Mouse (Mus musculus) ovary, postnatal 14 days (tissue): ENCODE measurements around the gene Olfr825.
"Not testable (repeated sequence)": the region's sequence is repeated elsewhere in the genome, so short reads cannot be mapped to it uniquely, and the experiment has no call there.

ENCODE experiments used
- DNase-seq: peaks from one replicate; pipeline ENCODE4 v3.0.0; 2022; ENCODE audit warnings: low spot score

Gene Olfr825

DNA sequence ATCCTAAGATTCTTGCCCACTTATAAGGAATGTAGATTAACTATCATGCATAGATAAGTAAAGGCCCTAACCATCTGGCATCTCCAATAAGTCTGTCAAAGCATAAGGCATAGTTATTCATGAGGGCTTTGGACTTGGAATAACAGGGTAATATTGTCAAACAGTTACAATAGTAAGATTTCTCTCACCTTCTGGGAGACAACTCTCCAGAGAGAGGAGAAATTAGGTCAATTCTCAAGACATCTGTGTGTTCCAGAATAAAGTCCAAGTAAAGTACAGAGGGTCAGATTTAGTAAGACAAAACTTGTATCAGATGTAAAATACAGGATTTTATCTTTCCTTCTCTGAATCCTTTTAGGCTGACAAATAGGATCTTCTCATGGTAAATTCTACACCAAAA lies at the start of gene Olfr825:
Gene Olfr825, minus strand, starts transcription at position 101 of the 400 bp plus-strand sequence.
- DNase-seq, result no peak

DNA sequence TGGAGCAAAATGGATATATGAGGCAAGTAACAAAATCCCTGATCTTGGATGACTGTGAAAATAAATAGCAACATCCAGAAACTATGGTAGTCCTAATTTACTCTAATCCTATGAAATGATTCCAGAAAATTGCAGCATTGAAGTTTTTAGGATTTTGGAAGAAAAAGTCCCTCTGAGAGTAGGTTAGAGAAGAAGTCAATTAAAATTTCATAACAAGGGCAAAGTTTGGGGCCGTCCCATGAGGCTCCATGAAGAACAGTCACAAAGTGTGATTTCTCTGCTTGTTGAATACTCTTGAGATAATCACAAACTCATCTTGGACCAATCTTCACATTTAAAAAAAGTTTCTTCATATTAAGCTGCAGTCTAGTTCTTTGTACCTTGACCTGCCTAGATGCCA lies 47.7 kb upstream of the Olfr825 start, which contains the start of gene Olfr827:
Gene Olfr827, minus strand, starts transcription at position 101 of the 400 bp plus-strand sequence.
- no peak for DNase-seq

GRCm38 (mm10) chr10:130184086-130184485 lies 17.5 kb upstream of the Olfr825 start, which contains the start of gene Olfr826:
TSS of gene Olfr826 (minus strand) at chr10:130184186.
- DNase-seq, result no peak

GRCm38 (mm10) chr10:130165196-130165595 lies 1.4 kb downstream of the Olfr825 start:
- no peak for DNase-seq

- DNase-seq, result no peak
Measured at GRCm38 (mm10) chr10:130144121-130144520, 22.4 kb downstream of the Olfr825 start.

GRCm38 (mm10) chr10:130142481-130142880 lies 24.1 kb downstream of the Olfr825 start:
- not testable (repeated sequence) for DNase-seq

GRCm38 (mm10) chr10:130134811-130135210 lies 31.8 kb downstream of the Olfr825 start:
- no peak for DNase-seq

DNA sequence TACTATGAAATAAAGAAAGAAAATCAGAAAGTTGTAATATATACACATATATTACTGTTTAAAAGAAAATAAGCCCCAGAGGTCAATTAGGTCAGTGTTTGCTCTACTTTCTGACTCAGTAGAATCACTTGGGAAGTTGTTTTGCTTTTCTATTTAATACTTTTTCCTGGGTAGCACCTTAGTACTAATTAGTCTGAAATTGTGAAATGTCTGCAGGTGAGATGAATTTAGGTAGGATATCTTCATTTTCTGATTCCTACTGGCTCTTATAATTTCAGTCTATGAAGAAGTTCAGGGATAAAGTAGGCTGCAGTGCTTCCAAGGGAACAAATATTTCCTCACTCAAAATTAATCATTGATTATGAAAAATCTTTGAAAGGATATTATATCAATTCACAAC lies 36.7 kb downstream of the Olfr825 start, which contains the start of gene Olfr824:
Gene Olfr824, minus strand, starts transcription at position 101 of the 400 bp plus-strand sequence.
- not testable (repeated sequence) for DNase-seq

DNA sequence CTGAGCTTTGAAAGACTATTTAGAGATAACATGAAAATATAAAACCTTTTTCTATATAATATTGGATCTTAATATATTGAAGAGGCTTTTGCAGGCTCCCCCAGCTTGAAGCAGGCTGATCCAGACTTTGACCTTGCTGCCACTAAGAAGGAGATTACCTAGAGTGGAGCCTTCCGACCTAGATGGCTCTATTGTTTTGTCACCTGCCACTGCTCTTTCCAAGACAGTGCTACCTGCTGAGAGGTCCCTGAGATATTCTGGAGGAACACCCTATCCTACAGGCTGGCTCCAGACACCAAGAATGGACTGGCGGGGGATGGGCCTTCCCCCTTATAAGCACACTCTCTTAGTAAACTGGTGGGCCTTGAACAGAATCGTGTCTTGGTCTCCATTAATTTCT lies 50.5 kb downstream of the Olfr825 start:
- not testable (repeated sequence) for DNase-seq

DNA sequence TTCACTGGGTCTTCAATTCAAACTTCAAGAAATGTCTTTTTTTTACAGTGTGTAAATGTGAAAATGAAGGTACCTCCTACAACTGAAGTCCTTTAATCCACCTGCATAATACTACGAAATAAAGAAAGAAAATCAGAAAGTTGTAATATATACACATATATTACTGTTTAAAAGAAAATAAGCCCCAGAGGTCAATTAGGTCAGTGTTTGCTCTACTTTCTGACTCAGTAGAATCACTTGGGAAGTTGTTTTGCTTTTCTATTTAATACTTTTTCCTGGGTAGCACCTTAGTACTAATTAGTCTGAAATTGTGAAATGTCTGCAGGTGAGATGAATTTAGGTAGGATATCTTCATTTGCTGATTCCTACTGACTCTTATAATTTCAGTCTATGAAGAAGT lies 51.3 kb downstream of the Olfr825 start, which contains the start of gene Olfr823:
Gene Olfr823, minus strand, starts transcription at position 101 of the 400 bp plus-strand sequence.
- not testable (repeated sequence) for DNase-seq
